Mouse (Mus musculus): ENCODE results near the gene Tmem215. TPM values are rescaled to one million over a fixed set of nuclear protein-coding genes. Genes with fewer than 3 reads are reported as not detected.

Tmem215 gene
- polyA plus RNA-seq, 1 experiment from 2014 or later: 0.05 TPM

- Histone ChIP-seq H3K36me3 (ENCODE audit: insufficient read depth, low read length) (no peaks in the 10 kb centered on the region), H3K27ac (ENCODE audit: low read length) (no peak overlapping the region), H3K27me3 (replicated peaks; ENCODE audit: insufficient read depth, low read length) (0 out of 2 replicates have a peak, but pooled peaks cover 9% of the 10 kb centered on the region), H3K4me1 (ENCODE audit: insufficient read depth, low read depth, low read length) (no peaks in the 10 kb centered on the region), H3K4me3 (ENCODE audit: low read depth, low read length) (no peak overlapping the region), H3K4me2 (replicated peaks; ENCODE audit: low read depth, low read length) (no peak overlapping the region), H3K9me3 (ENCODE audit: low read length) (no peaks in the 10 kb centered on the region), H3K9ac (replicated peaks; ENCODE audit: low read depth) (no peak overlapping the region)
- WGBS: 71% methylated on average over 9 of the region's 9 CpGs
- no peak for TF ChIP-seq CTCF (IDR thresholded peaks at IDR 0.05)
- TF ChIP-seq EP300 (IDR thresholded peaks at IDR 0.05): no peak
- DNase-seq (ENCODE audit: low spot score): no peak
- no peak for ATAC-seq
Observed at GRCm38 (mm10) chr4:40473911-40474310, 1.9 kb downstream of the Tmem215 start.

- 0 out of 2 replicates have a peak, but pooled peaks cover 5% of the 10 kb centered on the region for H3K27me3 ChIP-seq (replicated peaks; ENCODE audit: insufficient read depth, low read length)
- H3K4me2 ChIP-seq (replicated peaks; ENCODE audit: low read depth, low read length): no peak overlapping the region
- DNase-seq (ENCODE audit: low spot score) (no peak), ATAC-seq (no peak)
- TF ChIP-seq EP300 (IDR thresholded peaks at IDR 0.05): no peak
- no peak for TF ChIP-seq CTCF (IDR thresholded peaks at IDR 0.05)
- H3K4me1 ChIP-seq (ENCODE audit: insufficient read depth, low read depth, low read length): no peaks in the 10 kb centered on the region
- H3K4me3 ChIP-seq (ENCODE audit: low read depth, low read length): no peak overlapping the region
- 86% methylated on average over 5 of the region's 5 CpGs for WGBS
- H3K9ac ChIP-seq (replicated peaks; ENCODE audit: low read depth): no peak overlapping the region
- no peak overlapping the region for H3K27ac ChIP-seq (ENCODE audit: low read length)
- no peaks in the 10 kb centered on the region for H3K36me3 ChIP-seq (ENCODE audit: insufficient read depth, low read length)
- H3K9me3 ChIP-seq (ENCODE audit: low read length): no peaks in the 10 kb centered on the region
Observed at GRCm38 (mm10) chr4:40477963-40478362, 6.0 kb downstream of the Tmem215 start.

- WGBS: 72% methylated on average over 6 of the region's 6 CpGs
- Histone ChIP-seq H3K27me3 (replicated peaks; ENCODE audit: insufficient read depth, low read length) (no peaks in the 10 kb centered on the region), H3K4me2 (replicated peaks; ENCODE audit: low read depth, low read length) (no peak overlapping the region), H3K9me3 (ENCODE audit: low read length) (no peaks in the 10 kb centered on the region), H3K27ac (ENCODE audit: low read length) (no peak overlapping the region), H3K9ac (replicated peaks; ENCODE audit: low read depth) (no peak overlapping the region), H3K4me3 (ENCODE audit: low read depth, low read length) (no peak overlapping the region), H3K4me1 (ENCODE audit: insufficient read depth, low read depth, low read length) (no peaks in the 10 kb centered on the region), H3K36me3 (ENCODE audit: insufficient read depth, low read length) (no peaks in the 10 kb centered on the region)
- DNase-seq (ENCODE audit: low spot score): no peak
- TF ChIP-seq CTCF (IDR thresholded peaks at IDR 0.05) (no peak), EP300 (IDR thresholded peaks at IDR 0.05) (no peak)
- ATAC-seq: no peak
Observed at GRCm38 (mm10) chr4:40486546-40486945, 14.6 kb downstream of the Tmem215 start.

- Histone ChIP-seq H3K27me3 (replicated peaks; ENCODE audit: insufficient read depth, low read length) (no peaks in the 10 kb centered on the region), H3K4me1 (ENCODE audit: insufficient read depth, low read depth, low read length) (no peaks in the 10 kb centered on the region), H3K4me2 (replicated peaks; ENCODE audit: low read depth, low read length) (no peak overlapping the region), H3K36me3 (ENCODE audit: insufficient read depth, low read length) (no peaks in the 10 kb centered on the region), H3K9me3 (ENCODE audit: low read length) (no peaks in the 10 kb centered on the region), H3K4me3 (ENCODE audit: low read depth, low read length) (no peak overlapping the region), H3K9ac (replicated peaks; ENCODE audit: low read depth) (no peak overlapping the region), H3K27ac (ENCODE audit: low read length) (no peak overlapping the region)
- TF ChIP-seq EP300 (IDR thresholded peaks at IDR 0.05): no peak
- TF ChIP-seq CTCF (IDR thresholded peaks at IDR 0.05): no peak
- DNase-seq (ENCODE audit: low spot score) (no peak), ATAC-seq (no peak)
- 76% methylated on average over 8 of the region's 8 CpGs for WGBS
Observed at GRCm38 (mm10) chr4:40491731-40492130, 19.8 kb downstream of the Tmem215 start.

GRCm38 (mm10) chr4:40496354-40496753 lies 24.4 kb downstream of the Tmem215 start:
- 72% methylated on average over 6 of the region's 6 CpGs for WGBS
- TF ChIP-seq CTCF (IDR thresholded peaks at IDR 0.05): no peak
- TF ChIP-seq EP300 (IDR thresholded peaks at IDR 0.05): no peak
- H3K27ac ChIP-seq (ENCODE audit: low read length): no peak overlapping the region
- H3K4me1 ChIP-seq (ENCODE audit: insufficient read depth, low read depth, low read length): no peaks in the 10 kb centered on the region
- DNase-seq (ENCODE audit: low spot score) (no peak), ATAC-seq (no peak)
- no peaks in the 10 kb centered on the region for H3K36me3 ChIP-seq (ENCODE audit: insufficient read depth, low read length)
- no peaks in the 10 kb centered on the region for H3K27me3 ChIP-seq (replicated peaks; ENCODE audit: insufficient read depth, low read length)
- H3K4me3 ChIP-seq (ENCODE audit: low read depth, low read length): no peak overlapping the region
- H3K9ac ChIP-seq (replicated peaks; ENCODE audit: low read depth): no peak overlapping the region
- no peaks in the 10 kb centered on the region for H3K9me3 ChIP-seq (ENCODE audit: low read length)
- H3K4me2 ChIP-seq (replicated peaks; ENCODE audit: low read depth, low read length): no peak overlapping the region

- Histone ChIP-seq H3K36me3 (ENCODE audit: insufficient read depth, low read length) (no peaks in the 10 kb centered on the region), H3K4me1 (ENCODE audit: insufficient read depth, low read depth, low read length) (no peaks in the 10 kb centered on the region), H3K27me3 (replicated peaks; ENCODE audit: insufficient read depth, low read length) (no peaks in the 10 kb centered on the region), H3K9ac (replicated peaks; ENCODE audit: low read depth) (no peak overlapping the region), H3K9me3 (ENCODE audit: low read length) (no peaks in the 10 kb centered on the region), H3K4me3 (ENCODE audit: low read depth, low read length) (no peak overlapping the region), H3K27ac (ENCODE audit: low read length) (no peak overlapping the region), H3K4me2 (replicated peaks; ENCODE audit: low read depth, low read length) (no peak overlapping the region)
- no peak for TF ChIP-seq CTCF (IDR thresholded peaks at IDR 0.05)
- TF ChIP-seq EP300 (IDR thresholded peaks at IDR 0.05): no peak
- no peak for DNase-seq (ENCODE audit: low spot score)
- ATAC-seq: no peak
- 85% methylated on average over 5 of the region's 5 CpGs for WGBS
Observed at GRCm38 (mm10) chr4:40496828-40497227, 24.8 kb downstream of the Tmem215 start.

All from lung, postnatal 0 days (tissue).